ENCODE assay signal across 10 mouse cellular contexts in the genomic region with DNA sequence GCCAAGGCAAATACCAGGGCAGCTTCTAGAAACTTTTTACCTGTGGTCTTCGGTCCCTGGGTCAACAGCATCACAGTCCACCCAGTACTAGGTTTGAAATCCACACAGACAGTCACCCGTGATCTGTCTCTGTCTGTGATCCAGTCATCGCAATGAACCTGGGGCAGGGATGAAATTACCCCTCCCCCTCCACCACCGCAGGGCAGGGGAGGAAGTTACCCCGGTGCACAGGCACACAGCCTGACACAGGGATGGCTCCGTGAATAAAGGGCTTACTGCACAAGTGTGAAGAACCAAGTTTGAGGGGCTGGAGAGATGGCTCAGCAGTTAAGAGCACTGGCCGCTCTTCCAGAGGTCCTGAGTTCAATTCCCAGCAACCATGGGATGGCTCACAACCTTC. TPM values are rescaled to one million over a fixed set of nuclear protein-coding genes. Genes with fewer than 3 reads are reported as not detected.
DNase-seq lines count a peak whose midpoint lies in the region; ATAC-seq lines count a peak whose summit lies in the region.
"Had no signal": no experiment of that assay in that cellular context is flagged by ENCODE, and none has a peak within 500 bp of the region (broad histone marks: within the 10 kb centered on the region; RNA-seq: fewer than 3 reads in every experiment).

No protein-coding gene starts in this region.

- DNase-seq in heart, postnatal 25 days (ENCODE audit: low spot score) = no peak
- DNase-seq in T-cell, adult 2 months (ENCODE audit: low spot score) = peak; percentile 64
- peak; percentile 50 to 66 for DNase-seq in thymus, adult 18-20 months
- no peak for DNase-seq in adrenal gland, adult (ENCODE audit: inconsistent age in 2 of 2, low spot score in 1 of 2)
- no peak for DNase-seq in left cerebral cortex, adult 18-20 months (ENCODE audit: low spot score in 2 of 2)
- DNase-seq in hindbrain, embryonic 11.5 days (ENCODE audit: low spot score) = no peak

- ATAC-seq in heart, embryonic 16.5 days (replicated peaks; ENCODE audit: extremely low read depth, insufficient read depth, low FRiP score) = no peak
- ATAC-seq in intestine, embryonic 16.5 days = no peak
- ATAC-seq in hindbrain, embryonic 11.5 days (ENCODE audit: low FRiP score) = no peak
- ATAC-seq: midbrain, embryonic 16.5 days had no signal

- no peaks in the 10 kb centered on the region for H3K27me3 ChIP-seq in heart, embryonic 16.5 days (ENCODE audit: control insufficient read depth, insufficient read depth, low read length)
- H3K27me3 ChIP-seq in intestine, embryonic 16.5 days (replicated peaks; ENCODE audit: control insufficient read depth, insufficient read depth, low read length) = no peaks in the 10 kb centered on the region
- H3K27me3 ChIP-seq in hindbrain, embryonic 11.5 days (ENCODE audit: control insufficient read depth, insufficient read depth, low read length) = no peaks in the 10 kb centered on the region
- H3K27me3 ChIP-seq: heart, embryonic 15.5 days had no signal

- no peaks in the 10 kb centered on the region for H3K9me3 ChIP-seq in heart, embryonic 16.5 days (replicated peaks; ENCODE audit: control insufficient read depth, low read length)
- H3K9me3 ChIP-seq in intestine, embryonic 16.5 days (ENCODE audit: control insufficient read depth, low read length) = no peaks in the 10 kb centered on the region
- H3K9me3 ChIP-seq in hindbrain, embryonic 11.5 days (ENCODE audit: control insufficient read depth, low read length) = no peaks in the 10 kb centered on the region
- H3K9me3 ChIP-seq: heart, embryonic 15.5 days had no signal

- no peak overlapping the region for H3K4me3 ChIP-seq in heart, embryonic 16.5 days (ENCODE audit: low read length)
- no peak overlapping the region for H3K4me3 ChIP-seq in intestine, embryonic 16.5 days (ENCODE audit: low read length)
- H3K4me3 ChIP-seq in hindbrain, embryonic 11.5 days (ENCODE audit: low read depth, low read length) = no peak overlapping the region
- H3K4me3 ChIP-seq: heart, embryonic 15.5 days had no signal

- H3K36me3 ChIP-seq in heart, embryonic 16.5 days (ENCODE audit: control insufficient read depth, insufficient read depth) = peaks cover 21% of the 10 kb centered on the region
- H3K36me3 ChIP-seq in intestine, embryonic 16.5 days (ENCODE audit: control insufficient read depth, insufficient read depth, low read length) = peaks cover 22% of the 10 kb centered on the region
- H3K36me3 ChIP-seq in hindbrain, embryonic 11.5 days (ENCODE audit: control insufficient read depth, insufficient read depth, low read length) = peaks cover 12% of the 10 kb centered on the region

- WGBS in heart, embryonic 16.5 days = 64% methylated on average over 7 of the region's 7 CpGs
- WGBS in intestine, embryonic 16.5 days = 75% methylated on average over 7 of the region's 7 CpGs
- 78% methylated on average over 7 of the region's 7 CpGs for WGBS in hindbrain, embryonic 11.5 days

- H3K27ac ChIP-seq in heart, embryonic 16.5 days (ENCODE audit: low read length) = peak overlapping the region; percentile 49; the same call in 1 of the 2 replicates
- H3K27ac ChIP-seq in intestine, embryonic 16.5 days (ENCODE audit: low read length) = no peak overlapping the region; the same call in 1 of the 2 replicates
- no peak overlapping the region for H3K27ac ChIP-seq in hindbrain, embryonic 11.5 days (ENCODE audit: low read depth, low read length)

- no peak overlapping the region for H3K9ac ChIP-seq in heart, embryonic 16.5 days (ENCODE audit: low read length)
- peak overlapping the region; percentile 53; the same call in 1 of the 2 replicates for H3K9ac ChIP-seq in intestine, embryonic 16.5 days (ENCODE audit: low read depth, low read length)
- H3K9ac ChIP-seq in hindbrain, embryonic 11.5 days (ENCODE audit: low read depth, low read length) = no peak overlapping the region

- intact Hi-C loops in heart, postnatal 25 days (cut with DNase I) = no loop called here

- H3K4me2 ChIP-seq in heart, embryonic 16.5 days (ENCODE audit: low read depth, low read length) = 0 out of 2 replicates have a peak overlapping the region, but pooled peaks have one; percentile 26
- H3K4me2 ChIP-seq in intestine, embryonic 16.5 days (ENCODE audit: low read depth, low read length) = no peak overlapping the region
- H3K4me2 ChIP-seq in hindbrain, embryonic 11.5 days (replicated peaks; ENCODE audit: low read depth, low read length) = no peak overlapping the region

- H3K4me1 ChIP-seq in heart, embryonic 16.5 days (ENCODE audit: control insufficient read depth, insufficient read depth, low read length) = peaks cover 50% of the 10 kb centered on the region
- peaks cover 56% of the 10 kb centered on the region for H3K4me1 ChIP-seq in intestine, embryonic 16.5 days (ENCODE audit: control insufficient read depth, insufficient read depth, low read length)
- H3K4me1 ChIP-seq in hindbrain, embryonic 11.5 days (replicated peaks; ENCODE audit: control insufficient read depth, insufficient read depth, low read length) = no peaks in the 10 kb centered on the region; the same call in 1 of the 2 replicates

RNA-seq across cellular contexts. Expression of gene Pip5k1c, which starts 11.0 kb away (rescaled TPM):
- 31.3 and 33.2 TPM in 2 replicates for polyA plus RNA-seq in heart, embryonic 16.5 days (2015; fragmentation: Nextera tagmentation; extraction: Ambion mirVana)
- 10 to 100 TPM; 30.0 to 33.7 TPM for total RNA-seq in heart, postnatal 25 days (2021)
- polyA plus RNA-seq in intestine, embryonic 16.5 days (2015; fragmentation: Nextera tagmentation; extraction: Ambion mirVana) = 35.4 and 40.5 TPM in 2 replicates
- 100 to 1,000 TPM; 415 to 417 TPM for total RNA-seq in left cerebral cortex, adult 18-20 months (2021)
- polyA plus RNA-seq in hindbrain, embryonic 11.5 days (2014; fragmentation: Nextera tagmentation; extraction: Ambion mirVana) = 46.3 and 47.0 TPM in 2 replicates

RNA-seq across cellular contexts. Expression of gene Tjp3, which starts 12.4 kb away (rescaled TPM):
- 4.7 and 5.3 TPM in 2 replicates for polyA plus RNA-seq in heart, embryonic 16.5 days (2015; fragmentation: Nextera tagmentation; extraction: Ambion mirVana)
- total RNA-seq in heart, postnatal 25 days (2021) = not detected
- polyA plus RNA-seq in intestine, embryonic 16.5 days (2015; fragmentation: Nextera tagmentation; extraction: Ambion mirVana) = 53.2 and 56.6 TPM in 2 replicates
- under 1 TPM; 0.16 to 0.23 TPM for total RNA-seq in left cerebral cortex, adult 18-20 months (2021)
- polyA plus RNA-seq in hindbrain, embryonic 11.5 days (2014; fragmentation: Nextera tagmentation; extraction: Ambion mirVana) = 3.8 and 3.9 TPM in 2 replicates

RNA-seq across cellular contexts. Expression of gene Cactin, which starts 17.1 kb away (rescaled TPM):
- 28.1 and 29.6 TPM in 2 replicates for polyA plus RNA-seq in heart, embryonic 16.5 days (2015; fragmentation: Nextera tagmentation; extraction: Ambion mirVana)
- 10 to 100 TPM; 13.5 to 16.6 TPM for total RNA-seq in heart, postnatal 25 days (2021)
- polyA plus RNA-seq in intestine, embryonic 16.5 days (2015; fragmentation: Nextera tagmentation; extraction: Ambion mirVana) = 28.7 and 29.0 TPM in 2 replicates
- total RNA-seq in left cerebral cortex, adult 18-20 months (2021) = 10 to 100 TPM; 30.5 to 34.6 TPM
- polyA plus RNA-seq in hindbrain, embryonic 11.5 days (2014; fragmentation: Nextera tagmentation; extraction: Ambion mirVana) = 26.0 and 28.9 TPM in 2 replicates

RNA-seq across cellular contexts. Expression of gene Tbxa2r, which starts 24.8 kb away (rescaled TPM):
- 15.2 and 16.3 TPM in 2 replicates for polyA plus RNA-seq in heart, embryonic 16.5 days (2015; fragmentation: Nextera tagmentation; extraction: Ambion mirVana)
- 1 to 10 TPM; 4.8 to 5.7 TPM for total RNA-seq in heart, postnatal 25 days (2021)
- polyA plus RNA-seq in intestine, embryonic 16.5 days (2015; fragmentation: Nextera tagmentation; extraction: Ambion mirVana) = 21.2 and 21.3 TPM in 2 replicates
- 1 to 10 TPM; 1.1 to 1.5 TPM for total RNA-seq in left cerebral cortex, adult 18-20 months (2021)
- polyA plus RNA-seq in hindbrain, embryonic 11.5 days (2014; fragmentation: Nextera tagmentation; extraction: Ambion mirVana) = 2.3 TPM in 2 replicates

RNA-seq across cellular contexts. Expression of gene Apba3, which starts 37.0 kb away (rescaled TPM):
- polyA plus RNA-seq in heart, embryonic 16.5 days (2015; fragmentation: Nextera tagmentation; extraction: Ambion mirVana) = 62.7 and 63.0 TPM in 2 replicates
- total RNA-seq in heart, postnatal 25 days (2021) = 100 to 1,000 TPM in 1 of 2 experiments, 10 to 100 TPM in 1; 98.4 to 123 TPM
- 72.2 and 83.1 TPM in 2 replicates for polyA plus RNA-seq in intestine, embryonic 16.5 days (2015; fragmentation: Nextera tagmentation; extraction: Ambion mirVana)
- total RNA-seq in left cerebral cortex, adult 18-20 months (2021) = 10 to 100 TPM; 36.7 to 42.7 TPM
- polyA plus RNA-seq in hindbrain, embryonic 11.5 days (2014; fragmentation: Nextera tagmentation; extraction: Ambion mirVana) = 32.1 and 33.5 TPM in 2 replicates

Comparison
In these comparisons a context has a peak if more than half of its experiments do, and no peak if none do; other contexts are left out.
1. DNase-seq: peak in T-cell, adult 2 months (single experiment) and thymus, adult 18-20 months (2 of 2); none in heart, postnatal 25 days (single experiment), adrenal gland, adult (0 of 2), left cerebral cortex, adult 18-20 months (0 of 2) and hindbrain, embryonic 11.5 days (single experiment).